Mouse (Mus musculus): ENCODE measurements around the gene Lrrc8d. TPM values are rescaled to one million over a fixed set of nuclear protein-coding genes. Genes with fewer than 3 reads are reported as not detected.

Gene Lrrc8d
- polyA plus RNA-seq, 2 experiments = 8.2 to 13.4 TPM

DNA sequence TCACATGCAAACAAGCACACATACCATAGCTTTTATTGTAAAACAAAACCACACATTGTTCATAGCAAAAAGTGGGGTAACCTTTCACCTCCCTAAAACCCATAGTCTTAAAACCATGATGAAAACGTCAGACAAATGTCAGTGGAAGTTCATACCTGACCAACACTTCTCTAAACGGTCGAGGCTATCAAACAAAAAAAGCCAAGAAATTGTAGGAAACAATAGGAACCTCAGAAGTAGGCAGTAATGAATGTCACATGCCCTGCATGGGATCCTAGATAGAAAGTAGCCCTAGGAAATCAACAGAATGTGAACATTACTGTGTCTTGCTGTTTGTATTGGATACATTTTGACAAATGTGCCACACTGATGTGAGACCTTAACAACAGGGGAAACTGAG is 79.0 kb downstream of the Lrrc8d start:
- no peak for DNase-seq (ENCODE audit: low spot score)
- Histone ChIP-seq H3K9me3 (ENCODE audit: control insufficient read depth, low read length) (no peaks in the 10 kb centered on the region), H3K27me3 (ENCODE audit: control insufficient read depth, insufficient read depth, low read length) (no peaks in the 10 kb centered on the region), H3K4me2 (replicated peaks; ENCODE audit: low read depth, low read length, severe bottlenecking) (no peak overlapping the region), H3K4me1 (ENCODE audit: control insufficient read depth, insufficient read depth, low read length) (peaks cover 2% of the 10 kb centered on the region; the same call in 1 of the 2 replicates), H3K36me3 (ENCODE audit: control insufficient read depth, insufficient read depth, low read length) (no peaks in the 10 kb centered on the region), H3K27ac (replicated peaks; ENCODE audit: low read depth, low read length) (no peak overlapping the region), H3K9ac (ENCODE audit: low read depth, low read length, severe bottlenecking) (no peak overlapping the region), H3K4me3 (replicated peaks; ENCODE audit: low read length) (no peak overlapping the region)
- no peak for TF ChIP-seq POLR2A (IDR thresholded peaks at IDR 0.05; ENCODE audit: borderline replicate concordance, extremely low read depth, insufficient read depth, insufficient read length)
- WGBS = 47% methylated on average over 3 of the region's 3 CpGs
- ATAC-seq (ENCODE audit: low FRiP score, low read depth) = no peak

DNA sequence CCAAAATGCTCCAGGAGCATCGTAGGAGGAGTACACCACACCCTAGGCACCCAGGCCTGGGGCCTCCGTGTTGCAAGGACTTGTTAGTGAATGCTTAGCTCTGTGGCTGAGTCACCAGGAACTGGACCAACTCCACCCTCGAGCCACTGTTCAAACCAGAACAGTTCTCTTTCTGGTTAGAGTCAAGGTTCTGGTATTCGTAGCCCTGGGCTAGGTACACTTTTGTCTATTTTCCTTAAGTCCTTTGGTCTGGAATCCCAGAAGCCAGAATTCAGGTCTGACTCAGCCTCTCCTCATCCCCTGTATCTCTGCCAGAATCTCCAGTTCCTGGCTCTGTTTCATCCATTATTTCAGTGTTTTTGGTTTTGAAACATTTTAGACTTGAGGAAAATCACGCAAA is 79.6 kb downstream of the Lrrc8d start:
- 81% methylated on average over 5 of the region's 5 CpGs for WGBS
- no peak overlapping the region for H3K4me2 ChIP-seq (replicated peaks; ENCODE audit: low read depth, low read length, severe bottlenecking)
- H3K4me3 ChIP-seq (replicated peaks; ENCODE audit: low read length) = no peak overlapping the region
- H3K4me1 ChIP-seq (ENCODE audit: control insufficient read depth, insufficient read depth, low read length) = peaks cover 2% of the 10 kb centered on the region; the same call in 1 of the 2 replicates
- no peaks in the 10 kb centered on the region for H3K27me3 ChIP-seq (ENCODE audit: control insufficient read depth, insufficient read depth, low read length)
- no peak for ATAC-seq (ENCODE audit: low FRiP score, low read depth)
- no peak overlapping the region for H3K9ac ChIP-seq (ENCODE audit: low read depth, low read length, severe bottlenecking)
- H3K36me3 ChIP-seq (ENCODE audit: control insufficient read depth, insufficient read depth, low read length) = no peaks in the 10 kb centered on the region
- no peaks in the 10 kb centered on the region for H3K9me3 ChIP-seq (ENCODE audit: control insufficient read depth, low read length)
- no peak overlapping the region; the same call in 1 of the 2 replicates for H3K27ac ChIP-seq (replicated peaks; ENCODE audit: low read depth, low read length)
- no peak for TF ChIP-seq POLR2A (IDR thresholded peaks at IDR 0.05; ENCODE audit: borderline replicate concordance, extremely low read depth, insufficient read depth, insufficient read length)
- no peak for DNase-seq (ENCODE audit: low spot score)

DNA sequence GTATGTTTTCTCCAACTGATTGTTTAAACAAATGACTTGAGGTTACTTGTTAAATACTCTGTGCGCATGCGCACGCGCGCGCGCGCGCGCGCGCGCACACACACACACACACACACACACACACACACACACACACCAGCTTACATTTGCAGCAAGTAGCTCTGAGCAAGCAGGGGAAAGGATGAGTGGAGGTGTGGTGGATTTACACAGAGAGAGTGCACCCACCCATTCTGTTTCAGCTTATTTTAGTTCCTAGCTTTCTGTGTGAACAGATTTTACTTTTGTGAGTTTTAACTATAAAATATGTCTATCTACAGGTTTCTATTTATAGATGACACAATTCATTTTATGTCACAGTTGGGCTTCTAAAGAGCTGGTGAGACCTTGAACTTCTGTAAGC is 84.1 kb downstream of the Lrrc8d start:
- Histone ChIP-seq H3K4me3 (replicated peaks; ENCODE audit: low read length) (no peak overlapping the region), H3K9me3 (ENCODE audit: control insufficient read depth, low read length) (no peaks in the 10 kb centered on the region), H3K27ac (replicated peaks; ENCODE audit: low read depth, low read length) (no peak overlapping the region), H3K4me1 (ENCODE audit: control insufficient read depth, insufficient read depth, low read length) (peaks cover 24% of the 10 kb centered on the region), H3K9ac (ENCODE audit: low read depth, low read length, severe bottlenecking) (no peak overlapping the region), H3K36me3 (ENCODE audit: control insufficient read depth, insufficient read depth, low read length) (no peaks in the 10 kb centered on the region), H3K27me3 (ENCODE audit: control insufficient read depth, insufficient read depth, low read length) (no peaks in the 10 kb centered on the region), H3K4me2 (replicated peaks; ENCODE audit: low read depth, low read length, severe bottlenecking) (no peak overlapping the region)
- DNase-seq (ENCODE audit: low spot score) (no peak), ATAC-seq (ENCODE audit: low FRiP score, low read depth) (no peak)
- TF ChIP-seq POLR2A (IDR thresholded peaks at IDR 0.05; ENCODE audit: borderline replicate concordance, extremely low read depth, insufficient read depth, insufficient read length) = no peak
- 96% methylated on average over 13 of the region's 13 CpGs for WGBS

DNA sequence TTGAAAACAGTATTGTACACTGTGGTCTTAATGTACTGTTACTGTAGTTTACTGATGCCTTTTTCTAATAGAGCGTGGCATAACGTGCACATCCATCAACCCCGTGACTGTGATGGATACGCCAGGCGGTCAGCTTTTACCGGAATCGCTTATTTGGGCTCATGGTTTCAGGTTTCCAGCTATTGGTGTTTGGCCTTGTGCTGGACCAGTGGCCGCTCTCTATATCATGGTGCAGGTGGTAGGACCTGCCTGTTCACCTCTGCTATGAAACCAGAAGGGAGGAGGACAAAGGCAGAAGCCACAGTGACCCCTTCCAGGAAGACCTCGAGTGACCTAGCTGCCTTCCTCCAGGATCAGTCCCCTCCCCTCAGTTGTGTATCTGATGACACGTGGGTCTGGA is 85.0 kb downstream of the Lrrc8d start:
- 71% methylated on average over 10 of the region's 10 CpGs for WGBS
- Histone ChIP-seq H3K4me2 (replicated peaks; ENCODE audit: low read depth, low read length, severe bottlenecking) (no peak overlapping the region), H3K9me3 (ENCODE audit: control insufficient read depth, low read length) (no peaks in the 10 kb centered on the region), H3K27ac (replicated peaks; ENCODE audit: low read depth, low read length) (no peak overlapping the region), H3K27me3 (ENCODE audit: control insufficient read depth, insufficient read depth, low read length) (no peaks in the 10 kb centered on the region), H3K36me3 (ENCODE audit: control insufficient read depth, insufficient read depth, low read length) (no peaks in the 10 kb centered on the region), H3K9ac (ENCODE audit: low read depth, low read length, severe bottlenecking) (no peak overlapping the region), H3K4me1 (ENCODE audit: control insufficient read depth, insufficient read depth, low read length) (peaks cover 24% of the 10 kb centered on the region), H3K4me3 (replicated peaks; ENCODE audit: low read length) (no peak overlapping the region)
- DNase-seq (ENCODE audit: low spot score) (no peak), ATAC-seq (ENCODE audit: low FRiP score, low read depth) (no peak)
- TF ChIP-seq POLR2A (IDR thresholded peaks at IDR 0.05; ENCODE audit: borderline replicate concordance, extremely low read depth, insufficient read depth, insufficient read length) = no peak

DNA sequence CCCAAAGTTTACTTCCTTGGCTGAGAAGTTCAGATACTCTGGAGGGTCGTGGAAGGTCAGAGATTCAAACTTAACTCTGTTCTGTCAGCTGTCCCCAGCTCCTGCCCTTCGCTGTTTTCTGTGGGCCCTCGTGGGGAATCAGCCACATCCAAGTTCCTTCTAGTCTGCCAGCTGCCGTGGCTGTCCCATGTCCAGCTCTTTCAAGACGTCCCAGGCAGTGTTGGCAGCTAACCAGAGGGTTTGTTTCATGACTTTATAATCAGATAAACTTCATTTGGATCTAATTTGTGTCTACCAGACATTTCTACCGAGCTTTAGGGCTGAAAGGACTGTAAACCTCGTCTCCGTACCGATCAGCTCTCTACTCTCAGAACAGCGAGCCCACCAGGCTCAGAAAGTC is 87.8 kb downstream of the Lrrc8d start:
- H3K4me1 ChIP-seq (ENCODE audit: control insufficient read depth, insufficient read depth, low read length) = peaks cover 28% of the 10 kb centered on the region
- DNase-seq (ENCODE audit: low spot score) (peak; percentile 20), ATAC-seq (ENCODE audit: low FRiP score, low read depth) (no peak)
- no peak overlapping the region for H3K4me2 ChIP-seq (replicated peaks; ENCODE audit: low read depth, low read length, severe bottlenecking)
- no peaks in the 10 kb centered on the region for H3K9me3 ChIP-seq (ENCODE audit: control insufficient read depth, low read length)
- TF ChIP-seq POLR2A (IDR thresholded peaks at IDR 0.05; ENCODE audit: borderline replicate concordance, extremely low read depth, insufficient read depth, insufficient read length) = no peak
- no peak overlapping the region for H3K4me3 ChIP-seq (replicated peaks; ENCODE audit: low read length)
- H3K9ac ChIP-seq (ENCODE audit: low read depth, low read length, severe bottlenecking) = no peak overlapping the region
- H3K36me3 ChIP-seq (ENCODE audit: control insufficient read depth, insufficient read depth, low read length) = no peaks in the 10 kb centered on the region
- H3K27ac ChIP-seq (replicated peaks; ENCODE audit: low read depth, low read length) = no peak overlapping the region
- H3K27me3 ChIP-seq (ENCODE audit: control insufficient read depth, insufficient read depth, low read length) = no peaks in the 10 kb centered on the region
- WGBS = 51% methylated on average over 10 of the region's 10 CpGs

DNA sequence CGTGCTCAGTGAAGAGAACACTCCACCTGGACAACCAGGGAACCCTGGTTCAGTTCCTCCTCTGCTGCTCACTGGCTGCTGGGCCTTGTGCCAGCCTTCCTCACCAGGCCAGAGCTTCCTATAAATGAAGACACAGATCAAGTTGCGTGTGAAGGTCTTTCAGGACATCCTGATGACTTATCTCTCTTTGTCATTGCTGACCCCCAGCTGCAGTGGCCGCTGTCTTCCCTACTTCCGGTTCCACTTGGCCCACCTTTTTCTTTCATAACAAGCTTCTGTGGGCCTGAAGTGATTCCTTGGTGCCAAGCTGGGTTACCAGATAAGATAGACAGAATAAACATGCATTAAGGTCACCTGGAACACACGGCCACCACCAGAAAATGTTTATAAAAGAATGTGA is 90.0 kb downstream of the Lrrc8d start:
- no peak overlapping the region for H3K27ac ChIP-seq (replicated peaks; ENCODE audit: low read depth, low read length)
- no peak overlapping the region for H3K4me3 ChIP-seq (replicated peaks; ENCODE audit: low read length)
- no peak overlapping the region for H3K9ac ChIP-seq (ENCODE audit: low read depth, low read length, severe bottlenecking)
- no peak overlapping the region for H3K4me2 ChIP-seq (replicated peaks; ENCODE audit: low read depth, low read length, severe bottlenecking)
- peaks cover 32% of the 10 kb centered on the region for H3K4me1 ChIP-seq (ENCODE audit: control insufficient read depth, insufficient read depth, low read length)
- WGBS = 77% methylated on average over 5 of the region's 5 CpGs
- H3K36me3 ChIP-seq (ENCODE audit: control insufficient read depth, insufficient read depth, low read length) = no peaks in the 10 kb centered on the region
- no peaks in the 10 kb centered on the region for H3K9me3 ChIP-seq (ENCODE audit: control insufficient read depth, low read length)
- TF ChIP-seq POLR2A (IDR thresholded peaks at IDR 0.05; ENCODE audit: borderline replicate concordance, extremely low read depth, insufficient read depth, insufficient read length) = no peak
- no peaks in the 10 kb centered on the region for H3K27me3 ChIP-seq (ENCODE audit: control insufficient read depth, insufficient read depth, low read length)
- DNase-seq (ENCODE audit: low spot score) (no peak), ATAC-seq (ENCODE audit: low FRiP score, low read depth) (no peak)
